Mouse (Mus musculus): ENCODE results near the gene Adgrd1. TPM values are rescaled to one million over a fixed set of nuclear protein-coding genes. Genes with fewer than 3 reads are reported as not detected.

Adgrd1 gene
- polyA plus RNA-seq, 1 experiment from 2014 or later, result 0.06 TPM

DNA sequence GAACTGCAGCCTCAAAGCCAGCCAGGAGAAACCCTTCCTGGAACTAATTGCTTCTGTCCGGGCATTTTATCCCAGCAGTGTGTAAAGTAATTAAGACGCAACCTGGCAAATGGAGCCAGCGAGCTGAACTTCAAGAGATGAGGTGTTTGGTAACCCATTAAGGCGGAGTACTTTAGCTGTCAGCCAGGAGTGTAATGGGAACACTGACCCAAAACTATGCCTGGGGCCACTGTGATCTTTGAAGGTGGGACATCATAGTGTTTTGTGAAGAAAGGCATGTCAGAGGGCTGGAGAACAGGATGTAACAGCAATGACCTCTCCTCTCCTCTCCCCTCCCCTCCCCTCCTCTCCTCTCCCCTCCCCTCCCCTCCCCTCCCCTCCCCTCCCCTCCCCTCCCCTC is 7.5 kb downstream of the Adgrd1 start:
- Histone ChIP-seq H3K4me2 (ENCODE audit: low read depth, low read length) (no peak overlapping the region), H3K4me3 (ENCODE audit: low read depth, low read length) (no peak overlapping the region), H3K4me1 (ENCODE audit: control insufficient read depth, insufficient read depth, low read length) (no peaks in the 10 kb centered on the region), H3K36me3 (replicated peaks; ENCODE audit: control insufficient read depth, insufficient read depth, low read depth, low read length) (no peaks in the 10 kb centered on the region), H3K9me3 (replicated peaks; ENCODE audit: control insufficient read depth, low read length) (no peaks in the 10 kb centered on the region), H3K27ac (replicated peaks; ENCODE audit: low read depth, low read length) (no peak overlapping the region), H3K27me3 (ENCODE audit: control insufficient read depth, insufficient read depth, low read length) (no peaks in the 10 kb centered on the region), H3K9ac (replicated peaks; ENCODE audit: low read length) (no peak overlapping the region)
- ATAC-seq (replicated peaks; ENCODE audit: insufficient number of reproducible peaks, low FRiP score, low TSS enrichment, low read depth) (no peak), DNase-seq (ENCODE audit: low spot score) (no peak)
- 41% methylated on average over 4 of the region's 4 CpGs for WGBS

DNA sequence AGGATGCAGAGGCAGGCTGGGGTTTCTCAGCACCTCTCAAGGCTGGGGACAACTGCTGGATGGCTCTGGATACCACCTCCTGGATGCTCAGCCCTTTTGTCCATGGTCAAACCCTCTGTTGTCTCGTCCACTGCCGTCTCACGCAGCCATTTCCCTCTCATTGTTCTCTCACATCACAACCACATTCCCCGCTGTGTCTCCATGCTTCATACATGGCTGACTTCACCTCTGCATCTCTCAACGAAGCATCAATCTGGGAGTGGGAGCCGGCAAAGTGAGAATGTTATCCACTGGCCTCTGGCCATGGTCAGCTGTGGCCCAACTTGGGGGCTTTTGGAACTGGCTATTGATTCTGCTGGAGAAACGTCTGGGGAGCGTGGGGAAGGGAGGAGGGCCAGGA is 15.2 kb downstream of the Adgrd1 start:
- ATAC-seq (replicated peaks; ENCODE audit: insufficient number of reproducible peaks, low FRiP score, low TSS enrichment, low read depth) (no peak), DNase-seq (ENCODE audit: low spot score) (no peak)
- no peak overlapping the region for H3K4me2 ChIP-seq (ENCODE audit: low read depth, low read length)
- no peaks in the 10 kb centered on the region for H3K36me3 ChIP-seq (replicated peaks; ENCODE audit: control insufficient read depth, insufficient read depth, low read depth, low read length)
- no peak overlapping the region for H3K27ac ChIP-seq (replicated peaks; ENCODE audit: low read depth, low read length)
- H3K4me3 ChIP-seq (ENCODE audit: low read depth, low read length), result no peak overlapping the region
- no peaks in the 10 kb centered on the region for H3K27me3 ChIP-seq (ENCODE audit: control insufficient read depth, insufficient read depth, low read length)
- H3K9me3 ChIP-seq (replicated peaks; ENCODE audit: control insufficient read depth, low read length), result no peaks in the 10 kb centered on the region
- H3K9ac ChIP-seq (replicated peaks; ENCODE audit: low read length), result no peak overlapping the region; the same call in 1 of the 2 replicates
- WGBS, result 72% methylated on average over 8 of the region's 8 CpGs
- no peaks in the 10 kb centered on the region for H3K4me1 ChIP-seq (ENCODE audit: control insufficient read depth, insufficient read depth, low read length)

DNA sequence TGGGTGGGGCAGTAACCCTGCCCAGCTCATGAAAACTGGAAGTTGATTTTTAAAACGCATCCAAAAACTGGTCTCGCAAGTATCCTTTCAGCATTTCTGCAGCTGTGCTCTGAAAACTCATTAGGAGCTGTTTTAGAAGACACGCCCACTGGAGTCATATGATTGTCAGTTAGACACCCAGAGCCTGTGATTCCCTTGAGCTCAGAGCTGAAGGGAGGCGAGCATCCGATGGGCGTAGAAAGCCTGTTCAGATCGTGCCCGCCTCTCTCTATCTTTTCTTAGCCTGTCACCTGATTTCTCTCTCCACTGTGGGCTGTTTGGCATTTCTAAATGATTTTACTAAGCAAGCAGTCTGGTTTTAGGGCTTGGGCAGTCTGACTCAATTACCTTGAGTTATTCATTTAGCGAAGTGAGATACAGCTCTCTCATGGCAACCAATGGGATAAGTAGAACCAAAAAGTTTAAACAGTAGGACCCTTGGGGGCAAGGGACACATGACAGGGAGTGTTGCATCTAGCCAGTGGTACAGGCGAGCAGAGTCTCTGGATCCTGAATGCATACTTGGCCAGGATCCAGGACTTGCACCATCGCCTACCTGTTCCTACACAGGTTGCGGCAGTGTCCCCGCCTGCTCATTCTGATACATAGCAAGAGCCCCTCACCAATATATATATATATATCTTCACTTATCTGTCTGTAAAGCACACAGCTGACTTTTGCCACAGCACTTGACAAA is 17.4 kb downstream of the Adgrd1 start:
- ATAC-seq (replicated peaks; ENCODE audit: insufficient number of reproducible peaks, low FRiP score, low TSS enrichment, low read depth) (no peak), DNase-seq (ENCODE audit: low spot score) (no peak)
- 80% methylated on average over 13 of the region's 13 CpGs for WGBS
- Histone ChIP-seq H3K4me2 (ENCODE audit: low read depth, low read length) (no peak overlapping the region), H3K9me3 (replicated peaks; ENCODE audit: control insufficient read depth, low read length) (no peaks in the 10 kb centered on the region), H3K27me3 (ENCODE audit: control insufficient read depth, insufficient read depth, low read length) (no peaks in the 10 kb centered on the region), H3K27ac (replicated peaks; ENCODE audit: low read depth, low read length) (no peak overlapping the region), H3K36me3 (replicated peaks; ENCODE audit: control insufficient read depth, insufficient read depth, low read depth, low read length) (no peaks in the 10 kb centered on the region), H3K4me3 (ENCODE audit: low read depth, low read length) (no peak overlapping the region), H3K9ac (replicated peaks; ENCODE audit: low read length) (no peak overlapping the region), H3K4me1 (ENCODE audit: control insufficient read depth, insufficient read depth, low read length) (no peaks in the 10 kb centered on the region)

GRCm38 (mm10) chr5:129116299-129116698 is 19.7 kb downstream of the Adgrd1 start:
- Histone ChIP-seq H3K4me2 (ENCODE audit: low read depth, low read length) (no peak overlapping the region), H3K4me1 (ENCODE audit: control insufficient read depth, insufficient read depth, low read length) (no peaks in the 10 kb centered on the region), H3K27me3 (ENCODE audit: control insufficient read depth, insufficient read depth, low read length) (no peaks in the 10 kb centered on the region), H3K9ac (replicated peaks; ENCODE audit: low read length) (no peak overlapping the region), H3K27ac (replicated peaks; ENCODE audit: low read depth, low read length) (no peak overlapping the region), H3K9me3 (replicated peaks; ENCODE audit: control insufficient read depth, low read length) (no peaks in the 10 kb centered on the region), H3K4me3 (ENCODE audit: low read depth, low read length) (no peak overlapping the region), H3K36me3 (replicated peaks; ENCODE audit: control insufficient read depth, insufficient read depth, low read depth, low read length) (no peaks in the 10 kb centered on the region)
- WGBS, result 76% methylated on average over 8 of the region's 8 CpGs
- no peak for DNase-seq (ENCODE audit: low spot score)
- no peak for ATAC-seq (replicated peaks; ENCODE audit: insufficient number of reproducible peaks, low FRiP score, low TSS enrichment, low read depth)

- H3K4me2 ChIP-seq (ENCODE audit: low read depth, low read length), result no peak overlapping the region
- ATAC-seq (replicated peaks; ENCODE audit: insufficient number of reproducible peaks, low FRiP score, low TSS enrichment, low read depth), result no peak
- DNase-seq (ENCODE audit: low spot score), result no peak
- no peak overlapping the region for H3K9ac ChIP-seq (replicated peaks; ENCODE audit: low read length)
- H3K36me3 ChIP-seq (replicated peaks; ENCODE audit: control insufficient read depth, insufficient read depth, low read depth, low read length), result no peaks in the 10 kb centered on the region
- no peak overlapping the region for H3K4me3 ChIP-seq (ENCODE audit: low read depth, low read length)
- H3K9me3 ChIP-seq (replicated peaks; ENCODE audit: control insufficient read depth, low read length), result no peaks in the 10 kb centered on the region
- H3K4me1 ChIP-seq (ENCODE audit: control insufficient read depth, insufficient read depth, low read length), result no peaks in the 10 kb centered on the region
- H3K27me3 ChIP-seq (ENCODE audit: control insufficient read depth, insufficient read depth, low read length), result no peaks in the 10 kb centered on the region
- 84% methylated on average over 4 of the region's 4 CpGs for WGBS
- H3K27ac ChIP-seq (replicated peaks; ENCODE audit: low read depth, low read length), result no peak overlapping the region
Observed at GRCm38 (mm10) chr5:129117593-129118113, 21.1 kb downstream of the Adgrd1 start.

- Histone ChIP-seq H3K36me3 (replicated peaks; ENCODE audit: control insufficient read depth, insufficient read depth, low read depth, low read length) (no peaks in the 10 kb centered on the region), H3K9ac (replicated peaks; ENCODE audit: low read length) (no peak overlapping the region), H3K4me3 (ENCODE audit: low read depth, low read length) (no peak overlapping the region), H3K9me3 (replicated peaks; ENCODE audit: control insufficient read depth, low read length) (no peaks in the 10 kb centered on the region), H3K4me2 (ENCODE audit: low read depth, low read length) (no peak overlapping the region), H3K4me1 (ENCODE audit: control insufficient read depth, insufficient read depth, low read length) (no peaks in the 10 kb centered on the region), H3K27me3 (ENCODE audit: control insufficient read depth, insufficient read depth, low read length) (no peaks in the 10 kb centered on the region), H3K27ac (replicated peaks; ENCODE audit: low read depth, low read length) (no peak overlapping the region)
- ATAC-seq (replicated peaks; ENCODE audit: insufficient number of reproducible peaks, low FRiP score, low TSS enrichment, low read depth), result no peak
- WGBS, result 71% methylated on average over 7 of the region's 7 CpGs
- DNase-seq (ENCODE audit: low spot score), result no peak
Observed at GRCm38 (mm10) chr5:129118523-129118922, 22.0 kb downstream of the Adgrd1 start.

DNA sequence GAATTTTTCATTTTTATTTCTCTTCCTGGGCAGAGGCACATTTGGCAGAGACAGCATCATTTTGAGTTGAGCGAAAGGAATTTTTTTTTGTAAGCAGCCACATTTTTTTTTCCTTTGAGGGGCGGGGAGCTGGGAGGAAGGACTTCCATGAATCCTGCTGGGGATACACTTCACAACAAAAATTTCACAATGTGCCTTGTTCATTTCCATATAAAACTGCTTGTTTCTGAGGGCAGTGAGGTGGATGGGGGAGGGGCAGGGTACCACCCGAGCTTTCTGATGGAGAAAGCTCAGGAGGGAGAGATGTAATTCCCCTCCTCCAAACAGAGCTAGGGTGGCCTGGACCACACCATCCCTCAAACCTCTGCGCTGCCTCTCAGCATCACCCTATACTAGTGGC is 22.6 kb downstream of the Adgrd1 start:
- 68% methylated on average over 4 of the region's 4 CpGs for WGBS
- H3K27ac ChIP-seq (replicated peaks; ENCODE audit: low read depth, low read length), result no peak overlapping the region

GRCm38 (mm10) chr5:129121654-129122285 is 25.2 kb downstream of the Adgrd1 start:
- no peak overlapping the region for H3K4me3 ChIP-seq (ENCODE audit: low read depth, low read length)
- WGBS, result 88% methylated on average over 15 of the region's 15 CpGs
- no peaks in the 10 kb centered on the region for H3K4me1 ChIP-seq (ENCODE audit: control insufficient read depth, insufficient read depth, low read length)

More for the DNA sequence above, 22.6 kb downstream of the Adgrd1 start:
- H3K9ac ChIP-seq (replicated peaks; ENCODE audit: low read length), result no peak overlapping the region
- ATAC-seq (replicated peaks; ENCODE audit: insufficient number of reproducible peaks, low FRiP score, low TSS enrichment, low read depth) (no peak), DNase-seq (ENCODE audit: low spot score) (no peak)
- no peak overlapping the region for H3K4me2 ChIP-seq (ENCODE audit: low read depth, low read length)
- no peak overlapping the region for H3K4me3 ChIP-seq (ENCODE audit: low read depth, low read length)
- no peaks in the 10 kb centered on the region for H3K9me3 ChIP-seq (replicated peaks; ENCODE audit: control insufficient read depth, low read length)
- no peaks in the 10 kb centered on the region for H3K27me3 ChIP-seq (ENCODE audit: control insufficient read depth, insufficient read depth, low read length)
- H3K36me3 ChIP-seq (replicated peaks; ENCODE audit: control insufficient read depth, insufficient read depth, low read depth, low read length), result no peaks in the 10 kb centered on the region
- no peaks in the 10 kb centered on the region for H3K4me1 ChIP-seq (ENCODE audit: control insufficient read depth, insufficient read depth, low read length)

More at GRCm38 (mm10) chr5:129121654-129122285, 25.2 kb downstream of the Adgrd1 start:
- H3K9ac ChIP-seq (replicated peaks; ENCODE audit: low read length), result no peak overlapping the region
- H3K36me3 ChIP-seq (replicated peaks; ENCODE audit: control insufficient read depth, insufficient read depth, low read depth, low read length), result no peaks in the 10 kb centered on the region
- H3K27ac ChIP-seq (replicated peaks; ENCODE audit: low read depth, low read length), result no peak overlapping the region
- ATAC-seq (replicated peaks; ENCODE audit: insufficient number of reproducible peaks, low FRiP score, low TSS enrichment, low read depth) (no peak), DNase-seq (ENCODE audit: low spot score) (no peak)
- no peak overlapping the region for H3K4me2 ChIP-seq (ENCODE audit: low read depth, low read length)
- H3K9me3 ChIP-seq (replicated peaks; ENCODE audit: control insufficient read depth, low read length), result no peaks in the 10 kb centered on the region
- no peaks in the 10 kb centered on the region for H3K27me3 ChIP-seq (ENCODE audit: control insufficient read depth, insufficient read depth, low read length)
